Mouse (Mus musculus) heart, postnatal 0 days (tissue): ENCODE measurements around the gene Mrps25.

Source experiments
- CTCF ChIP-seq: IDR thresholded peaks from 2 replicates; pipeline ENCODE4 v1.5.1; 2016; ENCODE audit warnings: antibody characterized with exemption, control low read depth, low read depth
- EP300 ChIP-seq: IDR thresholded peaks from 2 replicates; pipeline ENCODE4 v1.6.1; 2016; ENCODE audit warnings: antibody characterized with exemption, low read depth

DNA sequence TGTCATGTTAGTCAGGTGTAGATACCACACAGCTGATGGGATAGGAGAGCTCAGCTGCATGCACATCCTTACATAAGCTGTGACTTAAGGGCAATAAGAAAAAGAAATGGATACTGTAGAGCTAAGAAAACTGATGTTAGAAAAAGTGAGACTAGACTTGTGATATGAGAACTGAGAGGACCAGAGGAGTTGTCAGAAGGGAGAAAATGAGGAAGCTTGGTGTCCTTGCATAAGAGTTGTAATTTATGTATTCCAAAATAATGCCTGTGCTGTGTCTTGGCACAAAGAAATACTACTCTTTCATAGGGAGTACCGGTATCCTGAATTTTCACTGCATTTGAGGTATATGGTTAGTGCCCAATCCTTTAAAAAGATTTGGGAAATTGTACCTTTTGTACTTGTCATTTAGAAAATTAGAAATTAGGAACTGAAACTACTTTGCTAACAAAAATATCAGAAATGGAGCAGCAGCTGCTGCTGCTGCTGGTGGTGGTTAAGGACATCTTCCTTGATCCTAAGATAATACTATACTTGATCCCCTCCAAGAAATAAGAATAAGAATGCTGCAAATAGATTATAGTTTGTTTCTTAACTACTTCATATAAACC lies 56.9 kb downstream of the Mrps25 start:
- no peak for TF ChIP-seq CTCF
- no peak for TF ChIP-seq EP300
